Mouse (Mus musculus) hindlimb bud, embryonic 11.5 days (tissue): ENCODE results near the gene U2af1l4.

Experiments used
- DNase-seq: peaks from one replicate; pipeline ENCODE4 v3.0.0-alpha.2; 2012; ENCODE audit warnings: low read depth, low spot score; ENCODE audit errors: extremely low spot score

The U2af1l4 gene

GRCm38 (mm10) chr7:30608476-30608875 lies 45.4 kb downstream of the U2af1l4 start:
- DNase-seq, result no peak

GRCm38 (mm10) chr7:30610043-30610442 lies 46.9 kb downstream of the U2af1l4 start:
- DNase-seq, result no peak

DNA sequence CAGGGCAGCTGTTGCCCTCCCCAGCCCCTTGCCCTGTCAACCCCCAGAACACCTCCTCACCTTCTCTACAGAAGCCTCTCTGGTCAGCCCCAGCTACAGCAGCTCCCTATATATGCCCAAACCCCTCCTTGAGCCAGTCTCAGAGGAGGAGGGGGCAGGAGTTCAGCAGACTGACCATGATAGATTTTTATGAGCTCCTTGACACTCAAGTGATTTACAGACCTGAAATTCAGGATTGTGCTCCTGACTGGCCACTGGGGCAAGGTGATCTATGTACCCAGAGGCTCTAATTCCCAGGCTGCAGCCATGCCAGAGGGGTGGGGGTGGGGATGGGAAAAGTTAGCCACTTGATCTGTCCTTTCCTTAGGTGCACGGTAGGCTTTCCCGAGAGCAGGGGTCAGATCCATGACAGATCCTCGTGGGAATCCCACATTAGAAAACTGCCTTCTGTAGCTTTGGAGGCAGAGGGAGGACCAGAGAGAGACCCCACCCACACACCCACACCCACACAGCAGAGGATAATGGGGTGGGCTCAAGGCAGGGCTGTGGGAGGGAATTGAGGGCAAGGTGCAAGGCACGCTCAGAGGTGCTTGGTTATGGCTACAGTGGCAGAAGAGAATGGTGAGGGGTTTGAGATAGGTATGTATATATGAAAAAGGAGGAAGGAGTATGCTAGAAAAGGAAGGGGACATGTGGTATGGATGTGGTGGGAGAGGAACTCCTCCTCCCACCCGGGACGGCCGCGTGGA lies 49.7 kb downstream of the U2af1l4 start, which contains the start of gene Upk1a:
TSS of gene Upk1a (minus strand) at position 194 of the 749 bp plus-strand sequence.
- no peak for DNase-seq

- no peak for DNase-seq
Measured at GRCm38 (mm10) chr7:30613529-30614112, 50.5 kb downstream of the U2af1l4 start.

- DNase-seq, result no peak
Measured at GRCm38 (mm10) chr7:30614454-30614853, 51.4 kb downstream of the U2af1l4 start.
